Mouse (Mus musculus): ENCODE measurements around the gene Arvcf.

GRCm38 (mm10) chr16:18335981-18336380 is 12.0 kb upstream of the Arvcf start:
- TF ChIP-seq POLR2A (IDR thresholded peaks at IDR 0.05; ENCODE audit: extremely low read depth, insufficient read depth, low read length) (no peak), CTCF (IDR thresholded peaks at IDR 0.05; ENCODE audit: low read depth, low read length) (no peak)
